Comparison of ENCODE assay signal across 22 mouse cellular contexts in the genomic region with DNA sequence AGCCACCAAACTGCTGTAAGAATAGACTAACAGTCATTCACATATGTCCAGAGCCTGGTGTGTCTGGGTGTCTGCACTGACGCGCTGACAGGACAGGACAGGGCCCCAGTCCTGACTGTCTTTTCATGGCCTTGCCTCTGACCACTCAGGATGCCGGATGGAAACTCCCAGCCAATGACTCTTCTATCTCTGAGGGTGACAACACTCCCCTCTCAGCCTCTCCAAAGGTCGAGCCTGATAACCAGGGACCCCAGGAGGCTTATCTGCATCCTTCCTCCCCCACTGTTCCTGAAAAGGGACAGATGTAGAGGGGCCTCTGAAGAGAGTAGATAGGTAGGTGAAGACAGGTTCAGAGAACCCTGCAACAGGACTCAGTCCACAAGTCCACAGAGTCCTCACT. TPM values are rescaled to one million over a fixed set of nuclear protein-coding genes. Genes with fewer than 3 reads are reported as not detected.
"Had no signal": no experiment of that assay in that cellular context is flagged by ENCODE, and none has a peak within 500 bp of the region (broad histone marks: within the 10 kb centered on the region; RNA-seq: fewer than 3 reads in every experiment).

No protein-coding gene starts in this region.

- H3K4me3 ChIP-seq: layer of hippocampus, adult 2 months; limb, embryonic 13.5 days; liver, embryonic 15.5 days; midbrain, embryonic 10.5 days; myocyte; neural tube, embryonic 13.5 days; stomach, embryonic 15.5 days had no signal

- H3K4me2 ChIP-seq: limb, embryonic 13.5 days; liver, embryonic 15.5 days; lung, embryonic 14.5 days; neural tube, embryonic 13.5 days; stomach, embryonic 15.5 days had no signal

- H3K27ac ChIP-seq: kidney, postnatal 0 days; layer of hippocampus, adult 2 months; limb, embryonic 13.5 days; liver, embryonic 15.5 days; midbrain, embryonic 10.5 days; neural tube, embryonic 13.5 days; stomach, embryonic 15.5 days had no signal

- H3K9me3 ChIP-seq: limb, embryonic 13.5 days; liver, embryonic 15.5 days; midbrain, embryonic 10.5 days; stomach, embryonic 15.5 days had no signal

- DNase-seq: kidney, adult 9 months; kidney, postnatal 4 days; left cerebral cortex, postnatal 4 days; lung, embryonic 14.5 days; lung, postnatal 10 days; lung, postnatal 4 days; midbrain, embryonic 14.5 days; right cerebral cortex, postnatal 14 days; thymus, adult 2 months; thymus, postnatal 25 days had no signal

- H3K9ac ChIP-seq: limb, embryonic 13.5 days; liver, embryonic 15.5 days; lung, embryonic 14.5 days; neural tube, embryonic 13.5 days; stomach, embryonic 15.5 days had no signal

- H3K4me1 ChIP-seq: limb, embryonic 13.5 days; liver, embryonic 15.5 days; neural tube, embryonic 13.5 days; stomach, embryonic 15.5 days had no signal

- H3K27me3 ChIP-seq: limb, embryonic 13.5 days; liver, embryonic 15.5 days; stomach, embryonic 15.5 days had no signal

- H3K36me3 ChIP-seq: limb, embryonic 13.5 days; liver, embryonic 15.5 days; midbrain, embryonic 10.5 days; neural tube, embryonic 13.5 days; stomach, embryonic 15.5 days had no signal

RNA-seq across cellular contexts. Expression of a gene that starts 38.4 kb away (rescaled TPM):
- total RNA-seq: layer of hippocampus, adult 2 months; layer of hippocampus, postnatal 10 days; left cerebral cortex, postnatal 4 days; megakaryocyte, adult 5-6 weeks had no signal
- polyA plus RNA-seq: liver, embryonic 15.5 days; lung, embryonic 14.5 days; myocyte; testis, adult 2 months; urinary bladder, adult 2 months had no signal
